Mouse (Mus musculus) mesoderm, embryonic 11.5 days (tissue): Measurements from ENCODE around the gene Cfi.

Experiments
- DNase-seq: peaks from one replicate; pipeline ENCODE4 v3.0.0-alpha.2; 2012; ENCODE audit warnings: low read depth, low spot score

Cfi gene

DNA sequence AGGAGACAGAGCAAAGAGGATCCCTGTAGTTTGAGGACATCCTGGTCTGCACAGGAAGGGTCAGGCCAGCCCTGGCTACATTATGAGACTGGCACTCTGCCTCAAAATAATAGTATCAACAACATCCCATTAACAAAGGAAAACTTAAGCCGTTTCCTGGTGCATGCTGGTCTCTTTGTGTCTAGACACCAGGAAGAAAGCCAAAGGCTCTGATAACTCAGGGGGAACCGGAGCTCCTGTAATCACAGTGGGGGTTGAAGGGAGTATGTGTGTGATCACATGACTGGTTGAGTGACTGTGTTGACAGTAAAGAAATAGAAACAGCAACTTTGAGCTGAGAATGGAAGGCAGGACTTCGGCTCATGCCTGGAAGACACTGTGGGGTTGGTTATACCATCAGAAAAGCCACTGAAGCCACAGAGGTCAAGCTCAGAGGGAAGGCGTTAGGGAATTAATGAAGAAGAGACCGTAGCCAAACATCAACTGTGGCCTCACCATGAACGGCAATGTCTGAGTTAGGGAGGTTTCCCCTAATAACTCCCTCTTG, at the start of gene Cfi:
Gene Cfi (plus strand): TSS at position 497 of the 547 bp plus-strand sequence.
- DNase-seq, result no peak

DNA sequence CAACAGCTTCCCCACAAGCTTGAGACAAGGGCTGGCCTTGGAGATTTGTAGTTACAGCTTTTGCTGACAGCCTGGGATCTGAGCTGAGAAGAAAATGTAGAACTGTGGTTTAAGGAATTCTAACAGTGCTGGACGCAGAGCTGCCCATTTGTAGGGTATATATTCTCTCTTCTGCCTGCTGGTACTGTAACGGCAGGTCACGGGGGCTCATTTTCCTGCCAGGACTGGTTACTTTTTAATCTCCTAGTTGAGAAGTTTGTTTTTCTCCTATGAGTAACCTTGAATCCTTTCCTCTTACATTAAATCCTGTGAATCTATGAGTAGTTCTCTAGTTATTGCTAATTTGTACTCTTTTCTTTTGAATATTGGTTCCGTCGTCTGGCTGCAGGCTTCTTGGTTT, 41.9 kb upstream of the Cfi start:
- DNase-seq, result no peak

DNA sequence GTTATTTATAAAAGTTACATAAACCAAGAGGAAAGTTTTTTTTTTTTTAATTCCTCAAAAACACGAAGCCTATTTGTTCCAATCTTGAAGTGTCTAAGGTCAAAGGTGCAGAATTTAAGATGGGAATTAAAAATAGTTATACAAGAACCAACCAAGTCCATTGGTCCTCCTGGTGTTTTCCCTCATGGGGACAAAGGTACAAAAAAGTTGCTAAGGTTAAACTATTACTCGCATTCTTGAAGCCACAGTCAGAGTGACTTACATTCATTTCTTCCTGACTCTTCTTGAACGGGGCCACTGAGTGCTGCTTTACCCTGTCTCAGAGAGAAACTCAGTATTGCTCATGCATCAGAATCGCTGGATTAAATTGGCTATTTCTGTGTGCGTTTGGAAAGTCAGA, 38.3 kb upstream of the Cfi start:
- DNase-seq, result no peak

DNA sequence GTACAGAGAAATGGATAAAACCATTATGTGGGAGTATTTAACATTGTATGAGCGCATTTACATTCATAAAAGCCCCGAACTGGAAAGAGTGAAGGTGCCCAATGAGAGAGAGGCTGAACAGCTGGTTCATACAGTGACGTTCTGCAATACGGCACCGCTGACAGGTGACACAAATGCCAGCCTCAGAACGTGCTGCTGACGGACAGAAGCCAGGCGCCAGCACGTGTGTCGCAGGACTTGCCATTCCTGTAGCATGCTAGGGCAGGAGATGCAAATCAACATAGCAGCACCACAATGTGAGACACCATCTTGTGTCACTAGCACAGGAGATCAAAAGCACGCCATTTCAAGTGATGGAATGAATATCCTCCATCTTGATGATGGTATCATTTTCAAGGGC, 37.1 kb upstream of the Cfi start:
- no peak for DNase-seq

DNA sequence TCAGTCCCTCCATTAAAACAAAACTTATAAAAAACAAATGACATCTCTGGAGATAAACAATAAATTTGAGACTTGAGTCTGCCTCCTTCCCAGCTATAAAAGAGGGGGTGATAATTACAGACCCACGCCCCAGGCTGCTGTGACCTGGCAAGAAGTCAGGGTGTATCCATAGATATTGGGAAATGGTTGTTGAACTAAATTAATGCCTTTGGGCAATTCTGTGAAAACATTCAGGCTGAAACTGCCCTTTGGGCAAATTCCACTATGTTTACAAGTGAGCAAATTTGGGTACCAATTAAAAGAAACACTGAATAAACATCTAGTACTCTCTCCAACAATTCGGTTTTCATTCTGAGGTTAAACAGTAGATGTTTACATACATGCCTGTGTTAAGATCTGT, 36.7 kb upstream of the Cfi start:
- no peak for DNase-seq

DNA sequence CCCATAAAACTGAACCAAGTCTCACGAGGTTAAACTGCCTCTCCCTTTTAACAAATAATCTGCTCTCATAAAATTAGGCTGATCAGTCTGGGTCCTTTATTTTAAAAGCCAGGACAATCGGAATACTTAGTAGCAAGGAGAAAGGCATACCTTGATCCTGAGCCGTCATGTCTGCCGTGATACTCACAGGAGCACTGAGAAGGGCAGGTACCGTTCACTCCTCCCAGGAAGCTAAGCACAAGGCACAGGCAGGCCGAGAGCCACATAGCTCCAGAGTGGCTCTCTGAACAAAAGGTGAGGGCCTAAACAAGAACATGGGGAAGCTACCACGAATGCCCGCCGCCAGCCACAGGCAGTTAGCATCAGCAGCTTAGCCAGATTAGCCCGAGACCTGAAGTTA, 31.9 kb upstream of the Cfi start, which contains the start of gene Lrit3:
Gene Lrit3 (minus strand): TSS at position 266 of the 400 bp plus-strand sequence.
- DNase-seq, result no peak

DNA sequence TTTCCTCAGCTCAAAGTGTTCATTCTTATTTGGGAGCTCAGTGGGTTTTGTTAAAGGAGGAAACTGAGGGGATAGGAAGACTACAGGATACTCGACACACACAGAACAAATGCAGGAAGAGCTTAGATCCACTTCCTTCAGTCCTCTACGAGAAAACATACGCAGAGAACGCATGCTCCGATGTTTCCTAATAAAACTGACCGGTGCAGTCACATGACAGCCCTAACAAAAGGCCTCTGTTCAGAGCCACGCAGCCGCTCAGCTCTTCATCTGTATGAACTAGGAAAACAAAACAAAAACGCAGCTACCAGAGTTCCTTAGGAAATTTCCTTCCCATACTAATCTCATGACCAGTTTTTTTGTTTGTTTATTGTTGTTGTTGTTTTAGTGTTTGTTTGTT, 14.8 kb upstream of the Cfi start:
- no peak for DNase-seq

DNA sequence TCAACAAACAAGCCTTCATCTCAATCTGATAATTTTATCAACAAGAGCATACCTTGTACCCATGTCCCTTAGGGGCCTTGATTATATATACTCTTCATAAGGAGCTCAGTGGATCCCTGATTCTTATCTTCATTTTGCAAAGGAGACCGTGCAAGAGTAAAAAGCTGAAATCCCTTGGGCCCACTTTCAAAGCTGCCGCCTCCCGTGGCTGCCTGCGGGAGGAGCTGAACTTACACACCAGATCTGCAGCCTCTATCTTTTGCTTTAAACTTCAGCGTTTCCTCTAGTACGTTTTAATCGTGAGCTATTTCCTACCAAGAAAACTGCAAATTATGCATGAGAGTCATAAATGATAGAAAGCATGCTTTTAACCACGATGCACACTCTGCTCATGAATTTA, 13.9 kb upstream of the Cfi start:
- no peak for DNase-seq

DNA sequence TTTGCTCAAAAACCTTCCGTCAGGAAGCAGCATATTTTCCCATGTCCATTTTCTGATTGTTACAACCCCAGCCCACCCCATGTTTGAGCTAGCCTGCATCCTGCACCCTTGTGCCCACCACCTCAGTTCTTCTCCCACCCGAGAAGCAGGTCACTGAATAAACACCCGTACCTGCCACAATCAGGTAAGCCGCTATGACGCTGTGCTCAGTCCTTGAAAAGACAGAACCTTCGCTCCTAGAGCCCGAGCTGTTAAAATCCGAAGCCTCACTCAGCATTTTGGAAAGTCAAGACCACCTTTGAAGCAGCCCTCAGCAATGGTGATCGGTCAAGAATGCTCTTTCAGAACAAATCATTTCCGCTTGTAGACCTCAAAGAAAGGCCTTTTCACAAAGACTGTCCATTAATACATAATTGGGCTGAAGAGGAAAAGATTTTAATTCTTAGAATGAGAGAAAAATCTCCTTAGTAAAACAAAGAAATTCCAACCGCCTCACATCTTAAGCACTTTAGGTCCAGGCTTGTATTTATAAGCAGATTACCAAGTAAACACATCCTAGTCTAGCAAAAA, 13.4 kb upstream of the Cfi start, which contains the start of gene Rrh:
Gene Rrh (minus strand): TSS at position 382 of the 570 bp plus-strand sequence.
- no peak for DNase-seq

DNA sequence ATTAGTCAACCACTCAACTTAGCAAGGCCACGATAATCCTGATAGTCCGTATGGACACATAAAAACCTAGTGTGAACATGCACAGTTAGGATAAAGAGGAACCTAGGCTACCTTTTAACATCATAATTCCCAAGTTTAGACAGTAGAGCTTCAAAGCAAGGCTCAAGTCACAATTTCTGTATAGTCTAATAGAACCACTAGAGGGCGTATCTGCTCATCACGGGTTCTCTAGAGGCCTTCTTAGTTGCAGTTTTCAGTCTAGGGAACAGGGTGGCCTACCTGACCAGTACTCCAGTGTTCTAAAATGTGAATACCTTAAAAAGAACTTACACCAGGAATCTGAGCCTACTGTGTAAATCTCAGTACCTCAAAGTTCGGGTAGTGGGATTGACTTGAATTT, 12.4 kb upstream of the Cfi start:
- DNase-seq, result peak; percentile 64

DNA sequence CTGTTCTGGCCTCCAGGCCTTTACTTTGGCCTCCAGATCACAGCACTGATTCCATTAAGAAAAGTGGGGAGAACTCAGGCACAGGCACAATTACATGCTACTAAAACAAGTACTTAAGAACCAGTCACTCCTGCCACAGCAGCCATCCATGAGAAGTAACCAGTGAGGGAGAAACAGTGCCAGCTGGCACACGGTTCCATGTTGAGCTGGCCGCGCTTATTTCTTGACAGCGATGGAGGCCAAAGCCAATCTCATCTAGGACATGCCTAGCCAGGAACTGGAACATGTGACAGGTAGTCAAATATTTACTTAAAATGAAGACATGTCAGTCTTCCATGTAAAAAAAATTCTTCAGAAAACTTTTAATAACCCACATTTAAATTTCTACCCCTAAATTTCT, 11.5 kb upstream of the Cfi start:
- DNase-seq, result no peak

DNA sequence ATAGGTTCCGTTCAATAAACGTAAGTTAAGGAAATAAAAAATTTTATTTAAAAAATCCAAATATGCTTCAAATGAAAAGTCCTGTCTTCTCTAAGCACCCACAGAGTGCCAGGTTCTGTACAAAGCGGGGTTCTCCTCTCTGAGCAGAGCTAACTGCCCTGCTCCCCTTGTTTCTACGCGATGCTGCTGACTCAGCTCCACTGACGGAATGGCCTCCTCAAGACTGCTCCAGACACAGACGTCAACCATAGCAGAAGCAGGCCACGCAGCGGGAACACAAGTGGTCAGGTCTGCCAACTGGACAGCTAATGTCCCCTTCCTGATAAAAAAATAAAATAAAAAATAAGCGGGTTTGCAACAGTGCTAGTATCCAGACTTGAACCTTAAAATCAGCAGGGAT, 10.8 kb upstream of the Cfi start:
- DNase-seq, result no peak

DNA sequence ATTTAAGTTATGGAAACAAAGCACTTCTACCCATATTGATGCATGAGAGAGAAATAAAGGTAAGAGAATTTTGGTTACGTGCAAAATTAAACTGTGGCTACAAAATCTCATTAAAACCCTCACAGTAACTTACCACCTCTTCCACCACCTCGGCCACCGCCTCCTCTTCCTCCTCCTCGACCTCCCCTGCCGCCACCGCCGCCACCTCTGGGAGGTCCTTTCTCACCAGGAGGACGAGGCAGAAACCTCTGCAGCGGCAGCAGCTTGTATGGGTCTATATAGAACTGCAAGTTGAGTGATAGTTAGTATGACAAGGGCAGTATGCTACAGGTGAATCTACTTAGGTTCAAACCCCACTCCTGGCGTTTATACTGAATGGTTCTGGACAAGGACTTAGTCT, 9.0 kb upstream of the Cfi start:
- DNase-seq, result no peak

DNA sequence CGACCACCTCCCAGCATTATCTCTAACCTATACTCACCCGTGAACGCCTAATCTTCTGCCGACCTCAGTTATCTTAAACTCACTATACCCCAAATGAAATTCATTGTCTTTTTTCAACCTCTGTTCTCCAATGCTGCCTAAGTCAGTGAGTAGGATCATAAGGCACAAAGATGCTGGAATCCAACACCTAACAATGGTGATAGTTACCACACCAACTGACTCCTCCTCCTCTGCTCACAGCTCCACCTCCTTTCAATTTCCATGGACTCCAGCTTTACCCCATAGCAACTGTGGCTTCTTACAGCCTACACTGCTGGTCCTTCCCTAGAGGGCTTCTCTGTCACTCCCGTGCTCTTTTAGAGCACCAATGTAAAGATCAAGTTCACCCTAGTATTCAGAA, 8.0 kb upstream of the Cfi start:
- DNase-seq, result no peak

DNA sequence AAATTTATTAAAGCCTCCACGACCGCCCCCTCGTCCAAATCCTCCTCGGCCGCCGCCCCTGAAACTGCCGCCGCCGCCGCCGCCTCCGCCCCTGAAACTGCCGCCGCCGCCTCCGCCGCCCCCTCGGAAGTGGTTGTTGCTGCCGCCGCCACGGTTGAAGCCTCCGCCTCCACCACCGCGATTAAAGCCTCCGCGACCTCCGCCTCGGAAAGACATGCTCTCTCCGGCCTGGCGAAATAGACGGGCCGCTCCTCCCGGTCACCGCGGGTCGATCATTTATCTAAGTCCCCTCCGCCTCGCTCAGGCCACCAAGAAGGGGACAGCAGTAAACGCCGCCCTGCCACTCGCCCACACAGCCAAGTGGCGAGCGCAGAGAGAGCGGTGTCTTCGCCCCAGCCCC, 5.1 kb upstream of the Cfi start:
- peak; percentile 17 for DNase-seq

DNA sequence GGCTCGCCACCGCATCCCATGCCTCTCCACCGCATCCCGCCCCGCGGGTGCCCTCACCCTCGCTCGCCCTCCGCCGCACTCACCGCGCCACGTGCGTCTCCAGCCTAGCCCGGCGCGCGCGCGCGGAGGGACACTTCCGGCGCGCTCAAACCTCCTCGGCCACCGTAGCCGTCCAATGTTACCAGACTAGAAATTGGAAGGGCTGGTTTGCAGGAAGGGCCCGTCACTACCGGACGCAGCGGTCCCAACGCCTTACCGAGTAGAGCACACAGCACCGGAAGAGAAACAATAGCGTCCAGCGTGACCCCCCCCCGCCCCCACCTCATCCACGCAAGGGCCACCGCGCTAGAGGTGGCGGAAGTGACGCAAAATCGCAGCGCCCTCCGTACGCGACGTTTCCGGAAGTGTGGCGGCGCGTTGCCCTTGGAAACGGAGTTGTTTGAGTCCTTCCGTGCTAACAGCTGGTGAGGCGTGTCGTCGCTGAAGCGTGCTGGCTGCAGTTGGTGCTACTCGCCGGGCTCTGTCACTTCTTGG, 4.6 kb upstream of the Cfi start, which contains the start of gene Gar1:
Gene Gar1 (minus strand): TSS at position 362 of the 534 bp plus-strand sequence.
- peak; percentile 98 for DNase-seq

DNA sequence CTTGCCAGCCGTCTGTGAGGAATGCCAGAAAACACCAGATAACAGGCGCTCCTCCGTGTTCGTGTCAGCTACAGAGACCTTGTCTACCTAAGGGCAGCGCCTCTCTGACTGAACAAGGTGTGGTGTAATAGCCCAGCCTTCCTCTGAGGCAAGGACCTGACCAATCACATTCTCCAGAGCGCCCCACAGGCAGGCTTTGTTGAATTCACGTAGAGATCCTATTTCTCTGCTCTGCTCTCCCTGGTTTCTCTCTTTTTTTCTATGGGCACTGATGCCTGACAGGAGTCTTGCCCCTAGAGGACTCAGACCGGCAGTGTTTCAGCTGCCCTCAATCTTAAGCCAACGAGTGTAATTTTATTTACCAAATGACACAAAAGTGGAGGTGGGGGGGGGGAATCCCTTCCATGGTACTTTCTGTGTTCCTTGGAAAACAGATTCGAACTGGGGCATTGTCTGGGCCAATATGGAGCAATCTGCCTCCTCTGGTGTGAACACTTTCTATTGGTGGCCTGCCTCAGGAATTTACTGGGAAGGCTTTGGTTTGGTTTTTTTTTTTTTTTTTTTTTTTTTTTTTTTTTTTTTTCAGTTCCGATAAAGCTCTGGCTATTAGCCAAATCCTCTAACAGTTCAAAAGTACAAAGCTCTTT, 490 bp downstream of the Cfi start:
- peak; percentile 12 for DNase-seq

DNA sequence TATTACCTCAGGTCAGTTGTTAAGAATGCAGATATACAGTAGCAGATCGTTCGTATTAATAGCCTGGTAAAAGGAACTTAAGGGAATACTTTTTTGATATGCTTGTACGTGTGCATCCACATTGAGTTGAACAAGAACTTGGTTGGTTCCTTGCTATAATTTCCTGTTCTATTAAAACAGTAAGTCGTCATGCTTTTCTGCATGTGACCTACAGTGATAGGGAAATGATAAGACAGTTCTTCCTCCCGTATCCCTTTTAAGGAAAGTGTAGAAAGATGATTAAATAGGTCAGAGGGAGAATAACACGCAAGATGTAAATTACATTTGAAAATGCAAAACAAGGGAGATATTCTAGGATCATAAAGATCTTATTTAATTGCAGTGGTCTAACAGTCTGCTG, 1.3 kb downstream of the Cfi start:
- DNase-seq, result no peak

DNA sequence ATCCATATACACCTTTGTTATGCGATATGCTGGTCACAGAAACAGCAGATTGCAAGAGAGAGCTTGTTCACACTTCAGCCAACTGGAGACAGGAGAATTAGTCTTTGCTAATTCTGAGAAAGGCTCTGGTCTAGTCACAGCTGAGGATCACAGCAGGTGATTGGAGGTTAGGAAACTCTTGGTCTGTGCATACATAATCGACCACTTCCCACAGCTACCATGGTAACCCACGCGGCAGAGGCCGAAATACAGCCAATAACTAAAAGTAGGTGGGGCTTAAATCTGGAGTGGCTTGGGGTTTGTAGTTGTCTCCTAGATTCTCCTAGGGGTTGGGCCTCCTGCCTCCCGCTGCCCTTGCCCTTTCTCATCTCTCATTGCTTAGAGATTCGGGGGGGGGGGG, 2.3 kb downstream of the Cfi start:
- no peak for DNase-seq

DNA sequence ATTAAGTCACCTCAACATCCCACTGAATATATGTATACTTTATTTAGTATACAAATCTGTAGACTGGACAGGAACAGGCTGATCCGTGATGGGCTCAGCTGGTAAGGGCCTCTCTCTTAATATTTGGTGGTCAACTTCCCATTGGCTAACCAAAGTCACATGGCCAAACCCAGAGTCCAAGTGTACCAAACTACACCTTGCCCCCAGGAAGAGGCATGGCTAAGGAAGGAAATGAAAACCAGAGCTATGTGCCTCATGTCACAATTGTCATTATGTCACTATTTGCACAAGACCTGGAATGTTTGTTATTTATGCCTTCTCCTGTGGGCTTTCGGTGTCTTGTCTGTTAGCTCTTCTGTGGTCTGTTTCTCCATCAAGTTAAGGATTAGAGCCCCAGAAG, 10.2 kb downstream of the Cfi start:
- no peak for DNase-seq

DNA sequence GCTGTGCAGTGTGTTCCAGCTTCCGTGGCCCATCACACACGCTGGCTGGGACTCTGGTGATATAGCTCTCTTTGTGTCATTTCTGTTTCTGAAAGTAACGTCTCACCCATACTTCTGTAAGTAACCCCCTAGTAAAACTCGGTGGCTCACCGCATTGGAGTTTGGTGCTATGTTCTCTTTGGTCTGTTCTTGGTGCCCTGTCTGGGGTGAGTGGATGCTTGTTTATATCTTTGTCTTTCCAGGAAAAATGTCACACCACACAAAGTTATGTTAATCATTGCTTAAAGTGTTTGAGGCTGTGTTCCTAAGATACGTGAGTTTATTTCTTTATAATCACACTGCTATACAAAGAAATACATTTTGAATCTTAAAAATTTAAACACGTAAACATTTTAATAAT, 11.2 kb downstream of the Cfi start:
- DNase-seq, result no peak

DNA sequence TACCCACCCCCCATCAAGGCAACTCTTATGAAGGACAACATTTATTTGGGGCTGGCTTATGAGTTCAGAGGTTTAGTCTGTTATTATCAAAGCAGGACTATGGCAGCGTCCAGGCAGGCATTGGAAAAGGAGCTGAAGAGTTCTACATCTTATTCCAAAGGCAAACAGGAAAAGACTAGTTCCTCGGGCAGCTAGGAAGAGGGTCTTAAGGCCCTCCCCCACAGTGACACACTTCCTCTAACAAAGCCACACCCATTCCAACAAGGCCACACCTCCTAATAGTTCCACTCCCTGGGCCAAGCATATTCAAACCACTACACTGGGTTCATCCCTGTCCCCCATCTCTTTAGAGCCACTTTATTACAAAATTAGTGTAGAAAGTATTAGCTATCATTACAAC, 26.9 kb downstream of the Cfi start:
- no peak for DNase-seq

DNA sequence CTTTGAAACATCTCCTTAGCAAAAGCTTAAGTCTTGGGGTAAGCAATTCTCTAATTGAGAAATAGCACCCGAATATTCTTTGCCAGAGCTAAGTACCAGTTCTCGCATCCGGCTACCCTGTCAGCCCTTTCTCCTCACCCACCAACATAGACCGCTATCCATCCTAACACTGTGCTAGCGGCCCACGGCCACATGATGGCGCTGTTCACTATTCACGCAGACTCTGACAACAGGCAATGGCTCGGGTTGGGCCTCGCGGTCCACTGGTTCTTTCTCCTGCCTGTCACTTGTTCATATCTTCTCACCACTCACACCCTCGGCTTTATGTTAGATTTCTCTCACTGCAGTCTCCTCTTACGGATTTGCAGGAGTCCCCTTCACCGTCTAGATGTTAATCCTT, 28.0 kb downstream of the Cfi start:
- peak; percentile 34 for DNase-seq
